9 mouse cellular contexts compared by ENCODE assay signal in genomic region chr5:32852026-32852425, GRCm38 (mm10). TPM values are rescaled to one million over a fixed set of nuclear protein-coding genes. Genes with fewer than 3 reads are reported as not detected.
DNase-seq lines count a peak whose midpoint lies in the region; ATAC-seq and TF ChIP-seq lines count a peak whose summit lies in the region.
"Had no signal": no experiment of that assay in that cellular context is flagged by ENCODE, and none has a peak within 500 bp of the region (broad histone marks: within the 10 kb centered on the region; RNA-seq: fewer than 3 reads in every experiment).

No protein-coding gene starts in this region.

- 18% methylated on average over 6 of the region's 6 CpGs for WGBS in lung, postnatal 0 days
- 14% methylated on average over 6 of the region's 6 CpGs for WGBS in lung, adult 2 months
- 72% methylated on average over 6 of the region's 6 CpGs for WGBS in forebrain, embryonic 14.5 days
- WGBS in liver, embryonic 12.5 days (ENCODE audit: insufficient replicate concordance): 26% methylated on average over 6 of the region's 6 CpGs
- WGBS in stomach, postnatal 0 days: 18% methylated on average over 6 of the region's 6 CpGs

- H3K4me3 ChIP-seq in lung, postnatal 0 days (ENCODE audit: low read depth, low read length): no peak overlapping the region
- H3K4me3 ChIP-seq in lung, adult 2 months (replicated peaks; ENCODE audit: extremely low read depth, low read depth, low read length): no peak overlapping the region
- H3K4me3 ChIP-seq in forebrain, embryonic 14.5 days (ENCODE audit: low read depth, low read length): peak overlapping the region; percentile 4; the same call in 1 of the 2 replicates
- H3K4me3 ChIP-seq in liver, embryonic 12.5 days: peak overlapping the region; percentile 90
- peak overlapping the region; percentile 12 for H3K4me3 ChIP-seq in stomach, postnatal 0 days (ENCODE audit: low read depth, low read length)

- ATAC-seq in lung, postnatal 0 days: no peak
- no peak for ATAC-seq in forebrain, embryonic 14.5 days
- no peak for ATAC-seq in liver, embryonic 12.5 days
- ATAC-seq in stomach, postnatal 0 days (ENCODE audit: low FRiP score, low TSS enrichment): no peak
- no peak for ATAC-seq in monocyte, adult 5-6 weeks (replicated peaks; ENCODE audit: insufficient number of reproducible peaks, low FRiP score, low TSS enrichment, poor library complexity, severe bottlenecking)

- no peaks in the 10 kb centered on the region for H3K9me3 ChIP-seq in lung, postnatal 0 days (ENCODE audit: low read length)
- no peaks in the 10 kb centered on the region for H3K9me3 ChIP-seq in forebrain, embryonic 14.5 days (replicated peaks; ENCODE audit: control insufficient read depth, low read length)
- H3K9me3 ChIP-seq in liver, embryonic 12.5 days (replicated peaks): 0 out of 2 replicates have a peak, but pooled peaks cover 2% of the 10 kb centered on the region
- no peaks in the 10 kb centered on the region for H3K9me3 ChIP-seq in stomach, postnatal 0 days (ENCODE audit: control insufficient read depth, low read length)

- peak; percentile 21 for DNase-seq in lung, postnatal 0 days (ENCODE audit: low spot score)
- no peak for DNase-seq in lung, adult 2 months
- DNase-seq in forebrain, embryonic 14.5 days (ENCODE audit: low spot score): no peak
- no peak for DNase-seq in stomach, postnatal 0 days (ENCODE audit: low spot score)
- DNase-seq in cerebellum, adult 11 months: no peak
- DNase-seq: thymus, adult 18-20 months had no signal

- H3K9ac ChIP-seq in lung, postnatal 0 days (replicated peaks; ENCODE audit: low read depth): peak overlapping the region; percentile 13; the same call in 1 of the 2 replicates
- H3K9ac ChIP-seq in forebrain, embryonic 14.5 days (ENCODE audit: low read length): peak overlapping the region; percentile 46
- peak overlapping the region; percentile 95 for H3K9ac ChIP-seq in liver, embryonic 12.5 days
- peak overlapping the region; percentile 31; the same call in 1 of the 2 replicates for H3K9ac ChIP-seq in stomach, postnatal 0 days (ENCODE audit: low read length)

- H3K4me1 ChIP-seq in lung, postnatal 0 days (ENCODE audit: insufficient read depth, low read depth, low read length): peaks cover 11% of the 10 kb centered on the region; the same call in 1 of the 2 replicates
- peaks cover 16% of the 10 kb centered on the region for H3K4me1 ChIP-seq in lung, adult 2 months (ENCODE audit: control insufficient read depth, insufficient read depth, low read length)
- peaks cover 22% of the 10 kb centered on the region for H3K4me1 ChIP-seq in forebrain, embryonic 14.5 days (ENCODE audit: control insufficient read depth, insufficient read depth, low read length)
- peaks cover 57% of the 10 kb centered on the region for H3K4me1 ChIP-seq in liver, embryonic 12.5 days
- H3K4me1 ChIP-seq in stomach, postnatal 0 days (replicated peaks; ENCODE audit: control insufficient read depth, insufficient read depth): 0 out of 2 replicates have a peak, but pooled peaks cover 2% of the 10 kb centered on the region

- no peak for TF ChIP-seq POLR2A in lung, adult 2 months (IDR thresholded peaks at IDR 0.05; ENCODE audit: borderline replicate concordance, extremely low read depth, low read depth, low read length)

- TF ChIP-seq EP300 in lung, postnatal 0 days (IDR thresholded peaks at IDR 0.05): no peak
- TF ChIP-seq EP300 in stomach, postnatal 0 days (optimal IDR thresholded peaks at IDR 0.05): no peak

- H3K36me3 ChIP-seq in lung, postnatal 0 days (ENCODE audit: insufficient read depth, low read length): no peaks in the 10 kb centered on the region
- peaks cover 2% of the 10 kb centered on the region; the same call in 1 of the 2 replicates for H3K36me3 ChIP-seq in forebrain, embryonic 14.5 days (ENCODE audit: control insufficient read depth, insufficient read depth, low read length)
- H3K36me3 ChIP-seq in liver, embryonic 12.5 days: peaks cover 38% of the 10 kb centered on the region
- no peaks in the 10 kb centered on the region for H3K36me3 ChIP-seq in stomach, postnatal 0 days (ENCODE audit: control insufficient read depth, insufficient read depth, low read length)

- TF ChIP-seq CTCF in lung, postnatal 0 days (IDR thresholded peaks at IDR 0.05): no peak
- TF ChIP-seq CTCF in lung, adult 2 months (IDR thresholded peaks at IDR 0.05; ENCODE audit: insufficient read depth, low read length): no peak
- no peak for TF ChIP-seq CTCF in stomach, postnatal 0 days (IDR thresholded peaks at IDR 0.05; ENCODE audit: low read depth)

- H3K27ac ChIP-seq in lung, postnatal 0 days (ENCODE audit: low read length): no peak overlapping the region
- no peak overlapping the region for H3K27ac ChIP-seq in forebrain, embryonic 14.5 days (ENCODE audit: low read depth, low read length)
- peak overlapping the region; percentile 57 for H3K27ac ChIP-seq in liver, embryonic 12.5 days
- peak overlapping the region; percentile 53 for H3K27ac ChIP-seq in stomach, postnatal 0 days (replicated peaks)

- no peaks in the 10 kb centered on the region for H3K27me3 ChIP-seq in lung, postnatal 0 days (replicated peaks; ENCODE audit: insufficient read depth, low read length)
- H3K27me3 ChIP-seq in forebrain, embryonic 14.5 days (replicated peaks; ENCODE audit: control insufficient read depth, insufficient read depth, low read length): no peaks in the 10 kb centered on the region
- no peaks in the 10 kb centered on the region for H3K27me3 ChIP-seq in liver, embryonic 12.5 days (replicated peaks)
- no peaks in the 10 kb centered on the region for H3K27me3 ChIP-seq in stomach, postnatal 0 days (ENCODE audit: control insufficient read depth, insufficient read depth, low read length)

- peak overlapping the region; percentile 29; the same call in 1 of the 2 replicates for H3K4me2 ChIP-seq in lung, postnatal 0 days (replicated peaks; ENCODE audit: low read depth, low read length)
- peak overlapping the region; percentile 84 for H3K4me2 ChIP-seq in forebrain, embryonic 14.5 days (ENCODE audit: low read length)
- peak overlapping the region; percentile 76 for H3K4me2 ChIP-seq in liver, embryonic 12.5 days
- peak overlapping the region; percentile 85 for H3K4me2 ChIP-seq in stomach, postnatal 0 days (replicated peaks; ENCODE audit: low read depth)

RNA-seq across cellular contexts. Expression of gene Prr14l, which starts 2.0 kb away (rescaled TPM):
- polyA plus RNA-seq in lung, postnatal 0 days (2015; fragmentation: Nextera tagmentation; extraction: Ambion mirVana): 5.2 and 9.6 TPM in 2 replicates
- 12.7 and 15.4 TPM in 2 replicates for polyA plus RNA-seq in lung, adult 2 months (2012; rRNA removed)
- polyA plus RNA-seq in forebrain, embryonic 14.5 days (2014; fragmentation: Nextera tagmentation; extraction: Ambion mirVana): 10.5 and 11.3 TPM in 2 replicates
- polyA plus RNA-seq in liver, embryonic 12.5 days (2016; fragmentation: Nextera tagmentation; extraction: Ambion mirVana): 15.0 and 15.3 TPM in 2 replicates
- polyA plus RNA-seq in stomach, postnatal 0 days (2015; fragmentation: Nextera tagmentation; extraction: Ambion mirVana): 5.6 and 8.8 TPM in 2 replicates
- total RNA-seq in monocyte, adult 5-6 weeks (2017): 22.1 to 49.8 TPM (median 23.9 TPM) in 3 replicates

RNA-seq across cellular contexts. Expression of gene Depdc5, which starts 11.5 kb away (rescaled TPM):
- polyA plus RNA-seq in lung, postnatal 0 days (2015; fragmentation: Nextera tagmentation; extraction: Ambion mirVana): 7.3 and 7.5 TPM in 2 replicates
- 11.1 and 17.1 TPM in 2 replicates for polyA plus RNA-seq in lung, adult 2 months (2012; rRNA removed)
- polyA plus RNA-seq in forebrain, embryonic 14.5 days (2014; fragmentation: Nextera tagmentation; extraction: Ambion mirVana): 19.0 and 23.2 TPM in 2 replicates
- 14.3 and 14.4 TPM in 2 replicates for polyA plus RNA-seq in liver, embryonic 12.5 days (2016; fragmentation: Nextera tagmentation; extraction: Ambion mirVana)
- polyA plus RNA-seq in stomach, postnatal 0 days (2015; fragmentation: Nextera tagmentation; extraction: Ambion mirVana): 4.1 and 5.2 TPM in 2 replicates
- total RNA-seq in monocyte, adult 5-6 weeks (2017): 18.7 to 49.2 TPM (median 47.3 TPM) in 3 replicates

RNA-seq across cellular contexts. Expression of gene Gm20671, which starts 25.1 kb away (rescaled TPM):
- not detected in 2 replicates for polyA plus RNA-seq in lung, postnatal 0 days (2015; fragmentation: Nextera tagmentation; extraction: Ambion mirVana)
- polyA plus RNA-seq in lung, adult 2 months (2012; rRNA removed): 10.5 and 12.4 TPM in 2 replicates
- polyA plus RNA-seq in forebrain, embryonic 14.5 days (2014; fragmentation: Nextera tagmentation; extraction: Ambion mirVana): not detected in 2 replicates
- not detected in 2 replicates for polyA plus RNA-seq in liver, embryonic 12.5 days (2016; fragmentation: Nextera tagmentation; extraction: Ambion mirVana)
- polyA plus RNA-seq in stomach, postnatal 0 days (2015; fragmentation: Nextera tagmentation; extraction: Ambion mirVana): not detected in 2 replicates
- 1.3 to 6.0 TPM in 2 of 3 replicates, not detected in the other for total RNA-seq in monocyte, adult 5-6 weeks (2017)
- total RNA-seq: adrenal gland, adult 18-20 months had no signal

Comparison
In these comparisons a context has a peak if more than half of its experiments do, and no peak if none do; other contexts are left out.
1. RNA of gene Gm20671, which starts 25.1 kb away (polyA plus RNA-seq): 10.5 to 12.4 TPM in lung, adult 2 months; not detected in lung, postnatal 0 days, not detected in forebrain, embryonic 14.5 days, not detected in liver, embryonic 12.5 days and not detected in stomach, postnatal 0 days; every median in the first group is over 10 times any median in the second.
2. H3K27ac ChIP-seq: peak in liver, embryonic 12.5 days (single experiment) and stomach, postnatal 0 days (single experiment); none in lung, postnatal 0 days (single experiment) and forebrain, embryonic 14.5 days (single experiment).
3. H3K4me2 ChIP-seq: peak in every context shown above with its lines; median percentile 85 in stomach, postnatal 0 days; 84 in forebrain, embryonic 14.5 days; 76 in liver, embryonic 12.5 days; 29 in lung, postnatal 0 days.
4. H3K4me3 ChIP-seq: peak in forebrain, embryonic 14.5 days (single experiment), liver, embryonic 12.5 days (single experiment) and stomach, postnatal 0 days (single experiment); none in lung, postnatal 0 days (single experiment) and lung, adult 2 months (single experiment).
5. H3K9ac ChIP-seq: peak in every context shown above with its lines; median percentile 95 in liver, embryonic 12.5 days; 46 in forebrain, embryonic 14.5 days; 31 in stomach, postnatal 0 days; 13 in lung, postnatal 0 days.